Mouse (Mus musculus) cortical plate, adult 2 months (tissue): ENCODE data around the gene Rasgrp2. TPM values are rescaled to one million over a fixed set of nuclear protein-coding genes. Genes with fewer than 3 reads are reported as not detected.

ENCODE experiments used
- H3K27ac ChIP-seq: fragments of 200-500 bp; 2 replicates; pipeline ENCODE4 v1.5.1; 2012; ENCODE audit warnings: low read length, control low read depth, inconsistent platforms; ENCODE audit not compliant: insufficient read depth
- H3K4me1 ChIP-seq: fragments of 200-500 bp; 2 replicates; pipeline ENCODE4 v1.6.1; 2011; ENCODE audit warnings: low read length; ENCODE audit not compliant: control insufficient read depth, insufficient read depth
- H3K4me3 ChIP-seq: fragments of 200-500 bp; 2 replicates; pipeline ENCODE4 v1.5.1; 2011; ENCODE audit warnings: mild to moderate bottlenecking, low read length, control low read depth; ENCODE audit not compliant: insufficient read depth
- CTCF ChIP-seq: fragments of 200-500 bp; IDR thresholded peaks from 2 replicates; pipeline ENCODE4 v1.5.1; 2011; ENCODE audit warnings: mild to moderate bottlenecking, control low read depth, low read length; ENCODE audit not compliant: insufficient read depth; ENCODE audit errors: extremely low read depth
- POLR2A ChIP-seq: fragments of 200-500 bp; IDR thresholded peaks from 2 replicates; pipeline ENCODE4 v1.6.1; 2011; ENCODE audit warnings: mild to moderate bottlenecking, low read length, control low read depth; ENCODE audit not compliant: insufficient read depth; ENCODE audit errors: extremely low read depth
- polyA plus RNA-seq: library from polyadenylated mRNA; depleted of rRNA; stranded (reverse); fragments of >200 nt; gene quantifications from 2 replicates; pipeline ENCODE4 v1.2.3, GENCODE M21; 2012

Gene Rasgrp2
- polyA plus RNA-seq, 1 experiment = 78.6 TPM

DNA sequence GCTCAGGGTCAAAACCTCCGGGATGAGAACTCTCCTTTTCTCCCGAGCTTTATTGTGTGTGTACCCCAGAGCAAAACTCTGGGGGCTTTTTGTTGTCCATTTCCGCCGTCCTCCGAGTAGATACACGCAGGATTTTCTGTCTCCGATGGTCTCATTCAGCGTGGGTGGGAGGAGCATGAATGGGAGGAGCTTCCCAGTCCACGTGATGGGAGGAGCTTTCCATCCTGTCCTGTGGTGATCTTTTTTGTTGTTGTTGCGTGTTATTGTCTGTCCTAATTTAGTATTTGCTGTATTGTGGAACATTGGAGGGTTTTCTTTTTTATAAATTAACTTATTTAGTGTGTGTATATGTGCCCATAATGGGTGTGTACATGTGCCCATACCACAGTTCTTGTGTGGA lies 6.3 kb downstream of the Rasgrp2 start:
- Histone ChIP-seq H3K27ac (no peak overlapping the region), H3K4me1 (peaks cover 2% of the 10 kb centered on the region), H3K4me3 (no peak overlapping the region)
- no peak for TF ChIP-seq CTCF
- no peak for TF ChIP-seq POLR2A

GRCm38 (mm10) chr19:6407109-6407508 lies 8.0 kb downstream of the Rasgrp2 start:
- no peaks in the 10 kb centered on the region for H3K4me1 ChIP-seq
- TF ChIP-seq CTCF (no peak), POLR2A (no peak)
- H3K4me3 ChIP-seq = no peak overlapping the region
- no peak overlapping the region for H3K27ac ChIP-seq

DNA sequence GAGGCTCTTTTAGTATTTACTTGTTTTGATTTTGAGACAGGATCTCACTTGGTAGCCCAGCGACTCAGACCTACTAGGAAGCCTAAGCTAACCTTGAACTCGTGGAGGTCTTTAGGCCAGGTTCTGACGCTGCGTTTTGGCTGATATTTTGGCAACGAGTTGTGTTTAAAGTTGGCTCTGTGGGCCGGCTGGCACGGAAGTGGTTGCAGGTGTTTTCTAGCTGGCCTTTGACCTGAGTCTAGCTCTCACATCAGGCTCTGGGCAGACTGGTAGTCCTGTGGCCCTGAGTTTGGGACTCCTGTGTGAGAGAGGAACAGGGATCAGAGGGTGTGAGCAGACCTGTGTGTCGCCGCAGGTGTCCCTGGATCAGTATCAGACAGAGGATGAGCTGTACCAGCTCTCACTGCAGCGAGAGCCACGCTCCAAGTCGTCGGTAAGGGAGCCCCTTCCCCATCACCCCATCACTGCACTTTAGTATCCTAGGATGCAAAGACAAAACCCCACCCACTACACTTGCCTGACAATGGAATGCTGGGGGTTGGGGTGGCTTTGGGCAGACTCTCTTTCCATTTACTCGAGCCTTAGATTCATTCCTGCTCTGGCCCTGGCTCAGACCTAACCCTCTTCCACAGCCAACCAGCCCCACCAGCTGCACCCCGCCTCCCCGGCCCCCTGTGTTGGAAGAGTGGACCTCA lies 8.8 kb downstream of the Rasgrp2 start:
- no peaks in the 10 kb centered on the region for H3K4me1 ChIP-seq
- no peak overlapping the region for H3K27ac ChIP-seq
- no peak overlapping the region for H3K4me3 ChIP-seq
- TF ChIP-seq CTCF (no peak), POLR2A (no peak)

DNA sequence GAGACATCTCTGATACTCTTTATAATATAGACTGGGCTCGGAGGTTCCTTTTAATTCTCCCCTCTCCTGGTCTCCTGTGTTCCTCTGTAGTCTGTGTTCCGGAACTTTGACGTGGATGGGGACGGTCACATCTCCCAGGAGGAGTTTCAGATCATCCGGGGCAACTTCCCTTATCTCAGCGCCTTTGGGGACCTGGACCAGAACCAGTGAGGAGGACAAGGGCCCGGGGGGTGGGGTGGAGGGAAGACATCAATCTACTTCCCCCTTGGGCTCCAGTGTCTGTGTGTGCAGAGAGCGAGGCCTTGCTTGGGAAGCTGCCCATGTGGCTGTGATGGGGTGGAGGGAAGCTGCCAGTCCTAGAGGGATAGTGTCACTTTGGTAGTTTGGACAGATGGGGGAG lies 9.6 kb downstream of the Rasgrp2 start:
- Histone ChIP-seq H3K4me3 (no peak overlapping the region), H3K27ac (no peak overlapping the region), H3K4me1 (no peaks in the 10 kb centered on the region)
- TF ChIP-seq POLR2A = no peak
- TF ChIP-seq CTCF = no peak

DNA sequence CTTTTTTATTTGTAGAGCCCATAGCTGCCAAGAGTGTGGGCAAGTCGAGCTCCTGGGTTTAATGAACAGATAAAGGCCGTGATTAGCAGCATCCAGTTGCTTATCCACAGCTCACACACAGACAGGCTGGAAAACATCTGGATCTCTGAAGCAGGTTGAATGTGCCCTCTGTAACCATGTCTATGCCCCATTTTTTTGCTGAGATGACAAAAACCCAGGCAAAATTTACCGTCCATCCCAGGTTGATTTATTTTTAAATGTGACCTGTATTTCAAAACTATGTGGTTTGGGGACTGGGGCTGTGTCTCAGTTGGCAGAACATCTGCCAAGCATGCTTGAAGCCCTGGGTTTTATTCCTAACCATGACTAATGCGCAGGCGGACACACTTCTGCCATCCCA lies 10.0 kb downstream of the Rasgrp2 start:
- TF ChIP-seq POLR2A = no peak
- no peak for TF ChIP-seq CTCF
- H3K27ac ChIP-seq = no peak overlapping the region
- no peaks in the 10 kb centered on the region for H3K4me1 ChIP-seq
- no peak overlapping the region for H3K4me3 ChIP-seq

DNA sequence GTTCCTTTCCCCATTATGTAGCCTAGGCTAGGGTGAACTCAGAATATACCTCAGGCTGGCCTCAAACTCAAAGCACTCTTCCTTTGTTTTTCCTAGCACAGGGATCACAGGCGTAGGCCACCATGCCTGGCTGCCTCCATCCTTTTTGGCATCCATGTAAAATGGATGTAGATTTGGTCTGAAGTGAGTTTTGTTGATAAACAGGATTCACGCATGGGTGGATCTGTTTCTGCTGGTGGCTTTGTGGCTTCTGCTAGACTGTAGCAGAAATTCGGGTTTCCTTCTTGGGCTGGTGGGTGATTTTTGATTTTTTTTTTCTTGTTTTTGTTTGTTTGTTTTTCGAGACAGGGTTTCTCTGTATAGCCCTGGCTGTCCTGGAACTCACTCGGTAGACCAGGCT lies 10.8 kb downstream of the Rasgrp2 start:
- Histone ChIP-seq H3K4me1 (no peaks in the 10 kb centered on the region), H3K27ac (no peak overlapping the region), H3K4me3 (no peak overlapping the region)
- no peak for TF ChIP-seq POLR2A
- TF ChIP-seq CTCF = no peak

DNA sequence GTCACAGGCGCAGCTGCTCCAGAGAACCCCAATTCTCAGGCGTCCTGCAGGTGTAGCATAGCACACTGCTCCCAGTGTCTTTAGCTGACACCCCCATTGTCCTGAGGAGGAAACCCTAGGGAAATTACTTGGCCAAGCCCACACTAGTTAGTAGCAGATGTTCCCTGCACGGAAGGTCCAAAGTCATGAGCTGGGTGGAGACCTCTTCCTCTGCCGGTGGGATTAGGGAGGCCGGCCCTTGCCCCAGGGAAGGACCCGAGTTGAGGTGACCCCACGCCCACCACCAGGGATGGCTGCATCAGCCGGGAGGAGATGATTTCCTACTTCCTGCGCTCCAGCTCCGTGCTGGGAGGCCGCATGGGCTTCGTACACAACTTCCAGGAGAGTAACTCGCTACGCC lies 13.7 kb downstream of the Rasgrp2 start:
- H3K27ac ChIP-seq = no peak overlapping the region
- TF ChIP-seq CTCF (no peak), POLR2A (no peak)
- peaks cover 6% of the 10 kb centered on the region for H3K4me1 ChIP-seq
- H3K4me3 ChIP-seq = no peak overlapping the region

DNA sequence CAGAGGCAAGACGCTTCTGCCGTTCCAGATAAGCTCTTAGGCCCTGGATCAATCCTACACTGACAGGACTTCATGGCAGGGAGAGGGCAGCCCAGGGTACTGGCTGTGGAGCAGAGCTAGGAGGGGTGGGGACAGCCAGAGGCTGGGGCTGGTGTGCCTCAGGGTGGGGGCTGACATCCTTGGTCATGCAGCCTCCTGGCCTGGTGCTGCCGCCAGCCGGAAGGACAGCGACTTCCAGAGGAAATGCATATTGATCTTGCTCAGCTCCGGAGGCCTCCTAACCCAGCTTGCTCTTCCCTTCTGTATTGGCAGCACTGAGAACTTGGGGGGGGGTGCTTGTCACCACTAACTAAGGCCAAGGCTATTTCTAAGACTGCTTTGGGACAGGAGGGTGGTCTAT lies 16.3 kb downstream of the Rasgrp2 start:
- Histone ChIP-seq H3K4me1 (peaks cover 6% of the 10 kb centered on the region), H3K4me3 (no peak overlapping the region), H3K27ac (no peak overlapping the region)
- TF ChIP-seq CTCF (no peak), POLR2A (no peak)

DNA sequence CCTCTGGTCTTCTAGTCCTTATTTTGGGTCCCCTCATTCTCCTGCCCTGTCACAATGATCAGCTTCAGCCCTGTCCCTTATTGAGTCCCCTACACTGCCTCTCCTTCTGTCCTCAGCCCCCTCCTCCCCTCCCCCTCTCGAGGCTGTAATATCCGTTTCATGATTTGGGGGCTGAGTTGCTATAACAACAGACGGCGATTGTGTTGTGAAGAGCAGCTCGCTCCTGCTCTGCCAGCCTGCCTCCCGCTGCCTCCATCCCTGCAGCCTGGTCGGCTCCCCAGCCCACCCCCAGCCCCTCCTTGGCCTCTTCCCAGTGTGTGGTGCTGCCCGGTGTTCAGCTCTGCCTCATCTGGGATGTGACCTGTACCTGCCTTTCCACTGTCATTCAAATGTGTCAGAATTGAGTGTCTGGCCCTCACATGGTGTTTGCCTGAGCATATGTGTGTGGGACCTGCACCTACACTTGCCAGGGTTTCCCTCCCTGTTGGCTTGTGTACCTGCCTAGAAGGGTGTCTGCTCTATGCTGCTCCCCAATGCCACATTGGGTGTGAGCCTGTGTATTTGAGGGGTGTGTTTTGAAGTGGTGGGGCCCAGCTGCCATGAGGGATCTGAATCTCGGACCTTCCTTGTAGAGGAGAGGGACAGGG lies 17.1 kb downstream of the Rasgrp2 start:
- TF ChIP-seq CTCF = no peak
- no peak for TF ChIP-seq POLR2A
- Histone ChIP-seq H3K27ac (no peak overlapping the region), H3K4me3 (no peak overlapping the region), H3K4me1 (peaks cover 13% of the 10 kb centered on the region)
